Mouse (Mus musculus): ENCODE data around the gene Itm2c. TPM values are rescaled to one million over a fixed set of nuclear protein-coding genes. Genes with fewer than 3 reads are reported as not detected.
A peak's percentile ranks its signal among the peaks of the same experiment; 100 is the strongest.

Itm2c gene
- polyA plus RNA-seq, 1 experiment from 2014 or later = 189 TPM

GRCm38 (mm10) chr1:85935148-85935852, 41.2 kb downstream of the Itm2c start:
- H3K4me2 ChIP-seq (ENCODE audit: low read length) = no peak overlapping the region
- no peak overlapping the region for H3K9ac ChIP-seq (ENCODE audit: low read length)
- no peaks in the 10 kb centered on the region for H3K9me3 ChIP-seq (ENCODE audit: control insufficient read depth, low read length)
- H3K36me3 ChIP-seq (ENCODE audit: control insufficient read depth, insufficient read depth, low read length) = no peaks in the 10 kb centered on the region
- ATAC-seq (ENCODE audit: insufficient number of reproducible peaks, insufficient read depth, low FRiP score, low read depth) = no peak
- no peak overlapping the region for H3K4me3 ChIP-seq (ENCODE audit: control insufficient read depth in 1 of 2, insufficient read depth in 1 of 2, low read depth in 1 of 2, low read length in 2 of 2)
- peaks cover 11% of the 10 kb centered on the region in 2 experiments for H3K4me1 ChIP-seq (ENCODE audit: control insufficient read depth in 2 of 2, insufficient read depth in 2 of 2, low read length in 2 of 2)
- no peaks in the 10 kb centered on the region for H3K27me3 ChIP-seq (ENCODE audit: control insufficient read depth, insufficient read depth, low read length)
- 48% methylated on average over 8 of the region's 8 CpGs for WGBS
- H3K27ac ChIP-seq (replicated peaks in 1 of 2; ENCODE audit: control insufficient read depth in 1 of 2, insufficient read depth in 1 of 2, low read depth in 2 of 2, low read length in 2 of 2) = no peak overlapping the region

GRCm38 (mm10) chr1:85936265-85936664, 42.2 kb downstream of the Itm2c start:
- no peaks in the 10 kb centered on the region for H3K9me3 ChIP-seq (ENCODE audit: control insufficient read depth, low read length)
- H3K9ac ChIP-seq (ENCODE audit: low read length) = no peak overlapping the region
- no peak overlapping the region for H3K27ac ChIP-seq (replicated peaks in 1 of 2; ENCODE audit: control insufficient read depth in 1 of 2, insufficient read depth in 1 of 2, low read depth in 2 of 2, low read length in 2 of 2)
- no peak overlapping the region for H3K4me2 ChIP-seq (ENCODE audit: low read length)
- no peak overlapping the region for H3K4me3 ChIP-seq (ENCODE audit: control insufficient read depth in 1 of 2, insufficient read depth in 1 of 2, low read depth in 1 of 2, low read length in 2 of 2)
- ATAC-seq (ENCODE audit: insufficient number of reproducible peaks, insufficient read depth, low FRiP score, low read depth) = no peak
- H3K36me3 ChIP-seq (ENCODE audit: control insufficient read depth, insufficient read depth, low read length) = no peaks in the 10 kb centered on the region
- 76% methylated on average over 6 of the region's 6 CpGs for WGBS
- no peaks in the 10 kb centered on the region for H3K27me3 ChIP-seq (ENCODE audit: control insufficient read depth, insufficient read depth, low read length)
- H3K4me1 ChIP-seq (ENCODE audit: control insufficient read depth in 2 of 2, insufficient read depth in 2 of 2, low read length in 2 of 2) = peaks cover 11% of the 10 kb centered on the region in 2 experiments

DNA sequence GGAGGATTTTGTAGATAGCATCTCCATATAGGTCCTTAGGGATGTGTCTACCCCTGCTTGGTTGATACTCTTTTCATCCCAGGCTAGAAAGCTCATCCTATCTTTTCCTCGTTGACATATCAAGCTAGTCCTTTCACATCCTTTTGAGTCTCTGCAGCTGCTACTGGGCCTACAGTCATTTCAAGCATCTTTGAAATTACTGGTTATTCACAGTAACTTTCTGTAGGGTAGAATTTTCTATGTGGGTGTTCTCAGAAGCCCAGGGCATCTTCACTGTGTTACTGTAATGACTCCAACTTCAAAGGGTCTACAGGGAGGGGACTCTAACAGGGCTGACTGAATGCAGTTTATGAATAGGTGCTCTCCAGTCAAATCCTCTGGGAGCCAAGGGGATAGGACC, 43.2 kb downstream of the Itm2c start:
- Histone ChIP-seq H3K27ac (replicated peaks in 1 of 2; ENCODE audit: control insufficient read depth in 1 of 2, insufficient read depth in 1 of 2, low read depth in 2 of 2, low read length in 2 of 2) (no peak overlapping the region), H3K4me3 (ENCODE audit: control insufficient read depth in 1 of 2, insufficient read depth in 1 of 2, low read depth in 1 of 2, low read length in 2 of 2) (no peak overlapping the region), H3K4me2 (ENCODE audit: low read length) (no peak overlapping the region), H3K9me3 (ENCODE audit: control insufficient read depth, low read length) (no peaks in the 10 kb centered on the region), H3K36me3 (ENCODE audit: control insufficient read depth, insufficient read depth, low read length) (no peaks in the 10 kb centered on the region), H3K9ac (ENCODE audit: low read length) (no peak overlapping the region), H3K4me1 (ENCODE audit: control insufficient read depth in 2 of 2, insufficient read depth in 2 of 2, low read length in 2 of 2) (peaks cover 11% of the 10 kb centered on the region in 2 experiments), H3K27me3 (ENCODE audit: control insufficient read depth, insufficient read depth, low read length) (no peaks in the 10 kb centered on the region)
- WGBS = 66% methylated on average over 1 of the region's 1 CpGs
- no peak for ATAC-seq (ENCODE audit: insufficient number of reproducible peaks, insufficient read depth, low FRiP score, low read depth)

DNA sequence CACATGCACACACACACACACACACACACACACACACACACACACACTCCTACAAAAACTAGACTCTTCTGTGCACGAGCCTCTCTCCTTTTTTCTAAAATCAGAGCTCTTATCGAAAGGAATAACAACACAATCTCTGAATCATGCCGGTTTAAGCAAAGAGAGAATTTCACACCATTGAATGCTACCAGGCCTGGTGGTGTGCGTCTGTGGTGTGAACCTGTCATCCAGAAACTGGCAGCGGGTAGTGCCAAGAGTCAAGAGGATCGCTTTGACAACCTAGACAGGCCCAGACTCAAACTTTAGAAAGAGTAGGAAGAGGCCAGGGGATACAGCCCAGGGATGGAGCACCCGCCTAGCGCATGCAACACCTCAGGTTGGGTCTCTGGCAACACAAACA, 48.2 kb downstream of the Itm2c start:
- Histone ChIP-seq H3K4me3 (ENCODE audit: control insufficient read depth in 1 of 2, insufficient read depth in 1 of 2, low read depth in 1 of 2, low read length in 2 of 2) (no peak overlapping the region), H3K9me3 (ENCODE audit: control insufficient read depth, low read length) (no peaks in the 10 kb centered on the region), H3K4me2 (ENCODE audit: low read length) (no peak overlapping the region), H3K4me1 (ENCODE audit: control insufficient read depth in 2 of 2, insufficient read depth in 2 of 2, low read length in 2 of 2) (no peaks in the 10 kb centered on the region), H3K27ac (replicated peaks in 1 of 2; ENCODE audit: control insufficient read depth in 1 of 2, insufficient read depth in 1 of 2, low read depth in 2 of 2, low read length in 2 of 2) (no peak overlapping the region), H3K9ac (ENCODE audit: low read length) (no peak overlapping the region), H3K27me3 (ENCODE audit: control insufficient read depth, insufficient read depth, low read length) (no peaks in the 10 kb centered on the region), H3K36me3 (ENCODE audit: control insufficient read depth, insufficient read depth, low read length) (no peaks in the 10 kb centered on the region)
- 72% methylated on average over 8 of the region's 8 CpGs for WGBS
- ATAC-seq (ENCODE audit: insufficient number of reproducible peaks, insufficient read depth, low FRiP score, low read depth) = no peak

- no peak overlapping the region for H3K9ac ChIP-seq (ENCODE audit: low read length)
- H3K9me3 ChIP-seq (ENCODE audit: control insufficient read depth, low read length) = no peaks in the 10 kb centered on the region
- no peaks in the 10 kb centered on the region for H3K27me3 ChIP-seq (ENCODE audit: control insufficient read depth, insufficient read depth, low read length)
- H3K4me1 ChIP-seq (ENCODE audit: control insufficient read depth in 2 of 2, insufficient read depth in 2 of 2, low read length in 2 of 2) = peaks cover 3 to 12% of the 10 kb centered on the region in 2 experiments; a peak in 3 of 4 replicates
- H3K4me3 ChIP-seq (ENCODE audit: control insufficient read depth in 1 of 2, insufficient read depth in 1 of 2, low read depth in 1 of 2, low read length in 2 of 2) = no peak overlapping the region
- WGBS = 71% methylated on average over 2 of the region's 2 CpGs
- H3K4me2 ChIP-seq (ENCODE audit: low read length) = no peak overlapping the region
- no peaks in the 10 kb centered on the region for H3K36me3 ChIP-seq (ENCODE audit: control insufficient read depth, insufficient read depth, low read length)
- ATAC-seq (ENCODE audit: insufficient number of reproducible peaks, insufficient read depth, low FRiP score, low read depth) = no peak
- no peak overlapping the region for H3K27ac ChIP-seq (replicated peaks in 1 of 2; ENCODE audit: control insufficient read depth in 1 of 2, insufficient read depth in 1 of 2, low read depth in 2 of 2, low read length in 2 of 2)
Observed at GRCm38 (mm10) chr1:85949085-85949684, 55.1 kb downstream of the Itm2c start.

GRCm38 (mm10) chr1:85955150-85955549, 61.1 kb downstream of the Itm2c start:
- Histone ChIP-seq H3K36me3 (ENCODE audit: control insufficient read depth, insufficient read depth, low read length) (no peaks in the 10 kb centered on the region), H3K27me3 (ENCODE audit: control insufficient read depth, insufficient read depth, low read length) (no peaks in the 10 kb centered on the region), H3K4me2 (ENCODE audit: low read length) (no peak overlapping the region), H3K27ac (replicated peaks in 1 of 2; ENCODE audit: control insufficient read depth in 1 of 2, insufficient read depth in 1 of 2, low read depth in 2 of 2, low read length in 2 of 2) (no peak overlapping the region), H3K4me1 (ENCODE audit: control insufficient read depth in 2 of 2, insufficient read depth in 2 of 2, low read length in 2 of 2) (peaks cover 40 to 60% of the 10 kb centered on the region in 2 experiments), H3K9me3 (ENCODE audit: control insufficient read depth, low read length) (no peaks in the 10 kb centered on the region), H3K4me3 (ENCODE audit: control insufficient read depth in 1 of 2, insufficient read depth in 1 of 2, low read depth in 1 of 2, low read length in 2 of 2) (no peak overlapping the region), H3K9ac (ENCODE audit: low read length) (0 out of 2 replicates have a peak overlapping the region, but pooled peaks have one; percentile 11)
- WGBS = 68% methylated on average over 3 of the region's 3 CpGs
- no peak for ATAC-seq (ENCODE audit: insufficient number of reproducible peaks, insufficient read depth, low FRiP score, low read depth)

DNA sequence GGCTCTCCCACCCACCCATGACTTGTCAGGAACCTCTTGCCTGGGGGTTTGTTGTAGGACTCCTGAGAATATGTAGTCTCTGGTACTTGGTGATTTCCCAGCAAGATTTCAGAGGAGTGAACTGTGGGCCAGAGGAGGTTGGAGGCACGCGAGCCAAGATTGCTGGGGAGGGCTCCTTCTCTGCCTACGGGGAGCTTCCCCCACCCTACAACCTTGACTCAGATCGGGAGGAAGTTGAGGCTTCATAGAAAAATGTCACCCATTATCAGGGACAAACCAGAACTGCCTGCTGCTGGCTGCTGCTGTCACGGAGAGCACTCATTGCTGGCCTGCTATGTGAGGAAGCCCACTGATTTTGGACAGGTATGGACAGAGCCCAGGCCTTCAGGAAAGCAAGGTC, 63.2 kb downstream of the Itm2c start:
- Histone ChIP-seq H3K27me3 (ENCODE audit: control insufficient read depth, insufficient read depth, low read length) (no peaks in the 10 kb centered on the region), H3K36me3 (ENCODE audit: control insufficient read depth, insufficient read depth, low read length) (no peaks in the 10 kb centered on the region), H3K4me2 (ENCODE audit: low read length) (no peak overlapping the region), H3K4me1 (ENCODE audit: control insufficient read depth in 2 of 2, insufficient read depth in 2 of 2, low read length in 2 of 2) (peaks cover 45 to 61% of the 10 kb centered on the region in 2 experiments), H3K4me3 (ENCODE audit: control insufficient read depth in 1 of 2, insufficient read depth in 1 of 2, low read depth in 1 of 2, low read length in 2 of 2) (no peak overlapping the region), H3K9me3 (ENCODE audit: control insufficient read depth, low read length) (no peaks in the 10 kb centered on the region), H3K27ac (replicated peaks in 1 of 2; ENCODE audit: control insufficient read depth in 1 of 2, insufficient read depth in 1 of 2, low read depth in 2 of 2, low read length in 2 of 2) (peak overlapping the region; percentile 47 to 82; a peak in 2 of 4 replicates), H3K9ac (ENCODE audit: low read length) (peak overlapping the region; percentile 25; the same call in 1 of the 2 replicates)
- no peak for ATAC-seq (ENCODE audit: insufficient number of reproducible peaks, insufficient read depth, low FRiP score, low read depth)
- 34% methylated on average over 5 of the region's 5 CpGs for WGBS
